Mouse (Mus musculus): Measurements from ENCODE around the gene Rpl13. TPM values are rescaled to one million over a fixed set of nuclear protein-coding genes. Genes with fewer than 3 reads are reported as not detected.

Rpl13 gene
- polyA plus RNA-seq, 1 experiment = 1,855 TPM

DNA sequence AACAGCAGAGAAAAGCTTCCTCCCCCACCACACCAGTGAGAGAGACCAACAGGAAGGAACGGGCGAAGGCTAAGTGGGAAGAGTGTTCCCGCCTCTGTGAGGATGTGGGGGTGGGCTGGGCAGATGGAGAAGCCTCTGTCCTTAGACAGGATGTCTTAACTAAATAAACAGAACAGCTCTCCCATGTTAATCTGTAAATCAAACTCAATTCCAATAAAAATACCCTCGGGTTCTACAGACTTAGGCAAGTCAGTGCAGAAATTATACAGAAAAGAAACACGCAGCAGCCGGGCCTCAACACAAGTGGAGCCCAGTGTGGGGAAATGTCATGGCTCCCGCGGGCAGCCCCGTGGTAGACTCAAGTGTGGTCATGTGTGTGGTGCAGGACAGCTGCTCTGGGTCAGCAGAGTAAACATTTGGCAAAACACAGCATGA, 48.6 kb downstream of the Rpl13 start:
- peak; percentile 96 for DNase-seq (ENCODE audit: low read depth)

Other genes with a start within 250 kb of the Rpl13 start
- gene Ankrd11, start 60.1 kb upstream of the Rpl13 start, polyA plus RNA-seq (2012; rRNA removed) = 48.7 and 53.0 TPM in 2 replicates
- 113 and 128 TPM in 2 replicates for gene Spg7, start 39.4 kb upstream of the Rpl13 start, polyA plus RNA-seq (2012; rRNA removed)
- 3.7 and 6.1 TPM in 2 replicates for gene Cpne7, start 15.0 kb downstream of the Rpl13 start, polyA plus RNA-seq (2012; rRNA removed)
- gene Sult5a1, start 56.0 kb downstream of the Rpl13 start, polyA plus RNA-seq (2012; rRNA removed) = 73.5 and 81.9 TPM in 2 replicates
- gene Dpep1, start 83.9 kb downstream of the Rpl13 start, polyA plus RNA-seq (2012; rRNA removed) = 94.5 and 111 TPM in 2 replicates
- 126 and 136 TPM in 2 replicates for gene Chmp1a, start 110.4 kb downstream of the Rpl13 start, polyA plus RNA-seq (2012; rRNA removed)
- 3.4 and 6.6 TPM in 2 replicates for gene Spata33, start 110.5 kb downstream of the Rpl13 start, polyA plus RNA-seq (2012; rRNA removed)
- gene Cdk10, start 122.5 kb downstream of the Rpl13 start, polyA plus RNA-seq (2012; rRNA removed) = 58.8 and 64.5 TPM in 2 replicates
- 13.3 and 17.4 TPM in 2 replicates for gene Spata2l, start 133.9 kb downstream of the Rpl13 start, polyA plus RNA-seq (2012; rRNA removed)
- 30.5 and 35.1 TPM in 2 replicates for gene Zfp276, start 151.8 kb downstream of the Rpl13 start, polyA plus RNA-seq (2012; rRNA removed)
- gene Vps9d1, start 152.0 kb downstream of the Rpl13 start, polyA plus RNA-seq (2012; rRNA removed) = 54.0 and 57.9 TPM in 2 replicates
- 81.8 and 123 TPM in 2 replicates for gene Fanca, start 216.2 kb downstream of the Rpl13 start, polyA plus RNA-seq (2012; rRNA removed)
- gene Spire2, start 230.4 kb downstream of the Rpl13 start, polyA plus RNA-seq (2012; rRNA removed) = 2.6 and 2.7 TPM in 2 replicates

Data from gonadal fat pad, adult 2 months (tissue).